Mouse (Mus musculus) thymus, postnatal 25 days (tissue): ENCODE data around the gene Tcf7l1.

Source experiments
- DNase-seq: peaks from one replicate; pipeline ENCODE4 v3.0.0; 2022

Gene Tcf7l1

GRCm38 (mm10) chr6:72744144-72744800, 44.8 kb downstream of the Tcf7l1 start:
- no peak for DNase-seq

GRCm38 (mm10) chr6:72743624-72744041, 45.4 kb downstream of the Tcf7l1 start:
- no peak for DNase-seq

- no peak for DNase-seq
Observed at GRCm38 (mm10) chr6:72742331-72742730, 46.7 kb downstream of the Tcf7l1 start.

- no peak for DNase-seq
Observed at GRCm38 (mm10) chr6:72740596-72741421, 48.2 kb downstream of the Tcf7l1 start.

GRCm38 (mm10) chr6:72736872-72737271, 52.2 kb downstream of the Tcf7l1 start:
- no peak for DNase-seq

- no peak for DNase-seq
Observed at GRCm38 (mm10) chr6:72735206-72735605, 53.8 kb downstream of the Tcf7l1 start.

GRCm38 (mm10) chr6:72733375-72733774, 55.7 kb downstream of the Tcf7l1 start:
- no peak for DNase-seq

- DNase-seq: no peak
Observed at GRCm38 (mm10) chr6:72732109-72732508, 56.9 kb downstream of the Tcf7l1 start.

- DNase-seq: no peak
Observed at GRCm38 (mm10) chr6:72730560-72730849, 58.5 kb downstream of the Tcf7l1 start.

GRCm38 (mm10) chr6:72729831-72730559, 59.1 kb downstream of the Tcf7l1 start:
- no peak for DNase-seq

- no peak for DNase-seq
Observed at GRCm38 (mm10) chr6:72727826-72728225, 61.2 kb downstream of the Tcf7l1 start.

GRCm38 (mm10) chr6:72724494-72725180, 64.4 kb downstream of the Tcf7l1 start:
- peak; percentile 28 for DNase-seq

GRCm38 (mm10) chr6:72723731-72724385, 65.2 kb downstream of the Tcf7l1 start:
- no peak for DNase-seq

- DNase-seq: no peak
Observed at GRCm38 (mm10) chr6:72723143-72723542, 65.9 kb downstream of the Tcf7l1 start.

GRCm38 (mm10) chr6:72720852-72721251, 68.2 kb downstream of the Tcf7l1 start:
- no peak for DNase-seq

- no peak for DNase-seq
Observed at GRCm38 (mm10) chr6:72714726-72715125, 74.3 kb downstream of the Tcf7l1 start.

- DNase-seq: no peak
Observed at GRCm38 (mm10) chr6:72714250-72714649, 74.8 kb downstream of the Tcf7l1 start.

- no peak for DNase-seq
Observed at GRCm38 (mm10) chr6:72711508-72712081, 77.5 kb downstream of the Tcf7l1 start.

- no peak for DNase-seq
Observed at GRCm38 (mm10) chr6:72710897-72711507, 78.1 kb downstream of the Tcf7l1 start.

GRCm38 (mm10) chr6:72699467-72700126, 89.5 kb downstream of the Tcf7l1 start:
- no peak for DNase-seq

- DNase-seq: no peak
Observed at GRCm38 (mm10) chr6:72698559-72698958, 90.5 kb downstream of the Tcf7l1 start.
